Mouse (Mus musculus): ENCODE results near the gene Zfp131.
"Not testable (repeated sequence)": the region's sequence is repeated elsewhere in the genome, so short reads cannot be mapped to it uniquely, and the experiment has no call there.

GRCm38 (mm10) chr13:119839982-119840381 lies 49.3 kb upstream of the Zfp131 start:
- not testable (repeated sequence) for TF ChIP-seq POLR2A (IDR thresholded peaks at IDR 0.05; ENCODE audit: low read depth, low read length); CTCF (conservative IDR thresholded peaks at IDR 0.05; ENCODE audit: insufficient read depth, insufficient read length, low read depth, low read length)
